Mouse (Mus musculus): ENCODE results near the gene Stoml1.

DNA sequence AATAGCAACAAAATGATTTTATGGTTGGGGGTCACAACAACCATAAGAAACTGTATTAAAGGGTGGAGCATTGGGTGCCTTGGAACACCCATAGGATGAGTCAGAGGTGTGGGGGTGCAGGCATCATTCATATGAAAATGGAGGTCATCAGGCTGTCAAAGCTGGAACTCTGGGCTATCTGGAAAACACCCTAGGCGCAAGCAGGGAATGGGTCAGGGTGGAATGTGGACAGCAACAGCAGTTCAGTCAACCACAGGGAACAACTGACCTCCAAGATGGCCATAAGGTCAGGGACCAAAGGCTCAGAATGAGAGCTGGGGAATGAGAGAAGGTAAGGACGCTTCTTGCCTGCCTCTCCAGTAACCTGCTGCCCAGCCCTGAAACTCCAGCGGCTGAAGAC, 34.4 kb upstream of the Stoml1 start:
- TF ChIP-seq ZNF384 (IDR thresholded peaks at IDR 0.05; ENCODE audit: low read depth, low read length) (no peak), HCFC1 (IDR thresholded peaks at IDR 0.05; ENCODE audit: borderline replicate concordance, insufficient read depth, low read length) (no peak)

Measured in ES-E14 (cell line).